Mouse (Mus musculus): ENCODE data around the gene Cpne7.

DNA sequence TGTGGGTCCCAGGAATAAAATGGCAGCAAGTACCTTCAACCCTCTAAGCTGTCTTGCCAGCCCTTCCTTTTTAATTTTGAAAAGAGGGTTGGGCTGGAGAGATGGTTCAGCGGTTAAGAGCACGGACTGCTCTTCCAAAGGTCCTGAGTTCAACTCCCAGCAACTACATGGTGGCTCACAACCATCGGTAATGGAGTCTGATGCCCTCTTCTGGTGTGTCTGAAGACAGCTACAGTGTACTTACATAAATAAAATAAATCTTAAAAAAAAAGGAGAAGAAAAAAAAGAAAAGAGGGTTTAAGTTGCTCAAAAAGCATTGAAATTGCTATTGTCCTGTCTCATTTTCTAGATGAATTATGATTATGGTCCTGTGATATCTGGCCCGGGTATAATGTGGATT lies 15.9 kb upstream of the Cpne7 start:
- TF ChIP-seq CTCF (IDR thresholded peaks at IDR 0.05; ENCODE audit: low read depth, low read length) (no peak), POLR2A (IDR thresholded peaks at IDR 0.05; ENCODE audit: borderline replicate concordance, low read depth, low read length) (no peak)
